Mouse (Mus musculus) bone marrow, adult 2 months (tissue): ENCODE measurements around the gene Aldh2. TPM values are rescaled to one million over a fixed set of nuclear protein-coding genes. Genes with fewer than 3 reads are reported as not detected.
A peak's percentile ranks its signal among the peaks of the same experiment; 100 is the strongest.

Experiments used
- H3K27ac ChIP-seq: fragments of 200-500 bp; 2 replicates; pipeline ENCODE4 v1.5.1; 2012; ENCODE audit warnings: low read depth, mild to moderate bottlenecking, control low read depth, inconsistent platforms, low read length; ENCODE audit not compliant: control insufficient read depth, poor library complexity, insufficient read depth
- H3K4me1 ChIP-seq: fragments of 200-500 bp; 2 replicates; pipeline ENCODE4 v1.6.1; 2011; ENCODE audit warnings: low read length; ENCODE audit not compliant: control insufficient read depth, insufficient read depth
- H3K4me3 ChIP-seq: fragments of 200-500 bp; replicated peaks from 2 replicates; pipeline ENCODE3; 2011; ENCODE audit warnings: mild to moderate bottlenecking, low read depth, low read length, control low read depth; ENCODE audit not compliant: control insufficient read depth
- CTCF ChIP-seq: fragments of 200-500 bp; IDR thresholded peaks from 2 replicates; pipeline ENCODE4 v1.5.1; 2011; ENCODE audit warnings: low read length, control low read depth; ENCODE audit not compliant: control insufficient read depth, insufficient read depth
- POLR2A ChIP-seq: fragments of 200-500 bp; IDR thresholded peaks from 2 replicates; pipeline ENCODE4 v1.6.1; 2011; ENCODE audit warnings: low read depth, mild to moderate bottlenecking, control low read depth, low read length, borderline replicate concordance; ENCODE audit not compliant: control insufficient read depth
- WGBS: fragments of 180-500 bp; shearing (Covaris S2); methylation state at CpG from one replicate; pipeline ENCODE4 v1.1.7; 2018; 5-methylcytosine and 5-hydroxymethylcytosine counted together
- polyA plus RNA-seq: library from polyadenylated mRNA; stranded (reverse); fragments of >200 nt; gene quantifications from 2 replicates; pipeline ENCODE4 v1.2.4, GENCODE M21; 2011; ENCODE audit warnings: low replicate concordance; ENCODE audit not compliant: missing spikeins, insufficient read depth, insufficient read length

The Aldh2 gene
- polyA plus RNA-seq, 1 experiment: 336 TPM

DNA sequence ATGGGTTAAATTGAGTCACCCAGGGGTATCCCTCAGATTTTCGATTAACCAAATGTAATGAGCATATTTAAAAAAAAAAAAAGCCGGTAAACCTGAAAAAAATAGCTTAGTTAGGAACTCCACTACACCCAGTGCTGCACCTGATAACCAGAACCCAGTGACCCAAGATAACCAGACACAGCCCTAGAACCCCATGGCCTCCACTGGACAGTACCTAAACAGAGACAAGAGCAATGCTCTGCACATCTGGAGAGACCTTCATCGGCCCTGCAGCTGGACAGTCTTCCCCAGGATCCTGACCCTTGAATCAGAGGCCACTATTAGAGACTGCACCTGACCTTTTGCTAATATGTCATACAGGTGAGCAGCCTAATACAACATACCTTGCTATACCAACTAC is 46.5 kb downstream of the Aldh2 start:
- Histone ChIP-seq H3K4me3 (no peak overlapping the region), H3K4me1 (no peaks in the 10 kb centered on the region; the same call in 1 of the 2 replicates), H3K27ac (no peak overlapping the region)
- TF ChIP-seq CTCF: no peak
- no peak for TF ChIP-seq POLR2A
- WGBS: 68% methylated on average over 3 of the region's 3 CpGs

DNA sequence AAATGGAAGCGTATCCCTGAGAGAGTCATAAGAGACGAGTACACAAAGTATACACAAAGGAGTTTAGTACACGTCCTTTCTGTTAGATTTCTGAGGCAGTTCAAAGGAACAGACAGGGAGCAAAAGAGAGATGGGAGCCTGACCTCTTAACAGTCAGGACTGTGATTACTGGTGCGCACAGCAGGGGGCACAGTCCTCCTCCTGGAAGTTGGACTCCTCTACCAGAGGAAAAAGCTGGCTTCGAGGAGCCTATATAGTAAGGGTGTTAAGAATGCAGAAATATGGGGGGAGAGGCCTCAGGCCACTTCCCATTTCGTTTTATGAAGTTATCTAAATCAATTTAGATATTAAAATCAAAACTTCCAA is 47.1 kb downstream of the Aldh2 start:
- Histone ChIP-seq H3K27ac (0 out of 2 replicates have a peak overlapping the region, but pooled peaks have one; percentile 96), H3K4me3 (peak overlapping the region; percentile 73), H3K4me1 (no peaks in the 10 kb centered on the region; the same call in 1 of the 2 replicates)
- TF ChIP-seq POLR2A (no peak), CTCF (peak; percentile 71)
- 3% methylated on average over 6 of the region's 6 CpGs for WGBS

DNA sequence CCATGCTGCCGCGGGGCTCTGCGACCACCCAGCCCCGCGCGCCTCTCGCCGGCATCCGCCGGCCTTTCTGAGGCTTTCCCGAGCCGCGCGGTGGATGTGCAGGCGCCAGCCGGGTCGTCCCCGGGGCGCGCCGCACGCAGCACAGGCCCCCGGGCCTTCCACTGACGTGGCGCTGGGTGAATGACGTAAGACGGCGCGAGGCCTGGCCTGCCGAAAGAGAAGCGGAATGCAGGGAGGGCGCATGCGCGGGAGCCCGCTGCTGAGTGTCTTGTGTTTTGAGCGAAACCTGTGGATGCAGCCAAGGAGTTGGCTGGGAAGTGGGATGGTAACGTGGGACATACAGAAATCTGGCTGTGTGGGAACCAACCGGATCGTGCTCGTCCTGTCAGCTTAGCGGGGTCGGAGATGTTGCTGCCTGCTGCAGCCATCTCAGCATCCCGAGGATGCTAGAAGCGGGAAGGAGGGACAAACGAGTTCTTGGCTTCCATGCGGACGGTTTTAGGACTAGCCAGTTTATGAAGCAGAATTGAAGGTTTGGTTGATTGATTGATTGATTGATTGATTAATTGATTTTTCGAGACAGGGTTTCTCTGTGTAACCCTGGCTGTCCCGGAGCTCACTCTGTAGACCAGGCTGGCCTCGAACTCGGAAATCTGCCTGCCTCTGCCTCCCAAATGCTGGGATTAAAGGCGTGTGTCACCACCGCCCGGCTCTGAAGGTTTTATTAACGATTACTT is 47.7 kb downstream of the Aldh2 start, which contains the start of gene Mapkapk5:
Mapkapk5 (minus strand) TSS at position 113 of the 737 bp plus-strand sequence.
- H3K4me1 ChIP-seq: no peaks in the 10 kb centered on the region; the same call in 1 of the 2 replicates
- H3K4me3 ChIP-seq: peak within 1 kb of the TSS; percentile 73
- peak; percentile 51; the same call in 1 of the 2 replicates for TF ChIP-seq POLR2A
- no peak for TF ChIP-seq CTCF
- peak within 1 kb of the TSS; percentile 96 for H3K27ac ChIP-seq
- under 1% methylated on average over 55 of the region's 55 CpGs for WGBS

DNA sequence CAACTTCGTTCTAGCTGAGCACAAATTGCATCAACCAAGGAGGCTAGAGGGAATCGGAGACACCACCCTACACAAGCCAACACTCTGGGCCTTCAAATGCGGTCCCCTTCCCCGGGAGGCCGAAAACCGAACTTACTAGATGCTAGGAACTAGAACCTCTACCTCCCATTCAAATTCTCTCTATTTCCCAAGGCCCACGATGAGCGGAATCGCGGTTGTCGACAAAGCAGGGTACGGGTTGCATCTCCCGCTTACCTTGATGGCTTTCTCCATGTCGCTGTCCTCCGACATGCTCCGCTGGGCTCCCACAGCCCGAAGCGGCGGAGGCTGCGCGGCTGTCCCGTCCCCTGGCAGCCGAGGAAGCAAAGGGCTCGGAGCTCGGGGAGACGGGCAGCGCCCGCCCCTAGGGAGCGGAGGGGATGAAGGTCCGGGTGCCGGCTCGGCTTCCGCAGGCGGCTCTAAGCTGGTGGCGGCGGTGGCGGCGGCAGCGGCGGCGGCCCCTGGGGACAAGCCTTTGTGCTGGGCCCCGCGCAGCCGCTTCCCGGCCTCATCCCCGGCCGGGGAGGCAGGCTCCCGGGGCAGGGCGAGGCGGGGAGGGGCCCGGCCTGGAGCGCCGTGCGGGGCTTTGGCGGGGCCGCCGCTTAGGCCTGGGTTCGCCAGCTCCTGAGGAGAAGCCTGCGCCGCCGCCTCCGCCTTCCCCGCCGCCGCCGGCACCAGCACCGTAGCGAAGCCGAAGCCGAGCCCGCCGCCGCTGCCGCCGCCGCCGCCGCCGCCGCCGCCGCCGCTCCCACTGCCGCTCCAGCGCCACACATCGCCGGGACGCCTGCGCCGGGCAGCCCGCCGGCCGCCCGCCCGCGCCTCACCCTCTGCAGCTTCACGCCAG is 48.5 kb downstream of the Aldh2 start, which contains the start of the genes Adam1a and Gm42878:
Adam1a (minus strand) TSS at position 573 of the 883 bp plus-strand sequence.
Gm42878 (minus strand) TSS at position 573 of the 883 bp plus-strand sequence.
- Histone ChIP-seq H3K4me3 (peak within 1 kb of the TSS; percentile 73), H3K4me1 (no peaks in the 10 kb centered on the region; the same call in 1 of the 2 replicates), H3K27ac (peak within 1 kb of the TSS; percentile 96)
- 2% methylated on average over 91 of the region's 97 CpGs for WGBS
- TF ChIP-seq CTCF: no peak
- TF ChIP-seq POLR2A: no peak

DNA sequence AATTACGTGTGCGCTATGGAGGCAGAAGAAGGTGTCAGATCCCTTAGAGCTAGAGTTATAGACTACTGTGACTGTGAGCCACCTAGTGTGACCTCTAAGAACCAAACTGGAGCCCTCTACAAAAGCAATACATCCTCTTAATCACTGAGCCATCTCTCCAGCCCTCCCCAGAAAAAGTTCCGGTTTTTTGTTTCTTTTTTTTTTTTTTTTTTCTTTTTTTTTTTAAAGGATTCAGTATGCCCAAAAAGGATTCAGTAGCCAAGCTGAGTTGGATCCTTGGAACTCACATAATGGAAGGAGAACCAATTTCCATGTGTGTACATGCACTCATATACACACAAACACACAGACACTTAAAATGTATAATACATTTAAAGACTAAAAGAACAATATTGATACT is 50.3 kb downstream of the Aldh2 start:
- WGBS: 72% methylated on average over 3 of the region's 3 CpGs
- H3K4me3 ChIP-seq: no peak overlapping the region
- H3K27ac ChIP-seq: no peak overlapping the region
- TF ChIP-seq POLR2A (no peak), CTCF (no peak)
- H3K4me1 ChIP-seq: no peaks in the 10 kb centered on the region; the same call in 1 of the 2 replicates

DNA sequence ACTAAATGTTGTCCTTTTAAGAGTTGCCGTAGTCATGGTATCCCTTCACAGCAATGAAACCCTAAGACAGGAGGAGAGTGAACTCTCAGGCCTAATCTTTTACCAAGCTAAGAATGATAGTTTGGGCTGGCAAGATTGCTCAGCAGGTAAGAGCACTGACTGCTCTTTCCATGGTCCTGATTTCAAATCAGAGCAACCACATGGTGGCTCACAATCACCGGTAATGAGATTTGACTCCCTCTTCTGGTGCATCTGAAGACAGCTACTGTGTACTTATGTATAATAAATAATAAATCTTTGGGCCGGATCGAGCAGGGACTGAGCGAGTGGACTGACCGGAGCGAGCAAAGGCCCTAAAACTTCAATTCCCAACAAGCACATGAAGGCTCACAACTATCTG is 52.4 kb downstream of the Aldh2 start:
- WGBS: 76% methylated on average over 7 of the region's 7 CpGs
- Histone ChIP-seq H3K4me3 (no peak overlapping the region), H3K4me1 (no peaks in the 10 kb centered on the region; the same call in 1 of the 2 replicates), H3K27ac (no peak overlapping the region)
- TF ChIP-seq POLR2A (no peak), CTCF (no peak)

DNA sequence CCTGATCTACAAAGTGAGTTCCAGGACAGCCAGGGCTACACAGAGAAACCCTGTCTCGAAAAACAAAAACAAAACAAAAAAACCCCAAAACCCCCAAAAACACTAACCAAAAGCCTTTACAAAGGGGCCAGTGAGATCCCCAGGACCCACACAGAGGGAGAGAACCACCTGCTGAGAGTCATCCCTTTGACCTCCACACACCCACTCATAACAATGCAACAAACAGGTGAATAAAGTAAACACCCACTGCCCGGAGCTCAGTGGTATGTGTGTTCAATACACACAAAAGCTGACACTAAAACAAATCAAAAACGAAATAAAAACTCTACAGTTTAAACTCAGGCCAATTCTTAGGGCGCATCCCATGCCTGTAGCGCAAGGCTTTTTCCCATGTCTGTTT is 53.6 kb downstream of the Aldh2 start:
- Histone ChIP-seq H3K4me1 (no peaks in the 10 kb centered on the region; the same call in 1 of the 2 replicates), H3K27ac (no peak overlapping the region), H3K4me3 (no peak overlapping the region)
- WGBS: 87% methylated on average over 5 of the region's 5 CpGs
- no peak for TF ChIP-seq CTCF
- TF ChIP-seq POLR2A: no peak

DNA sequence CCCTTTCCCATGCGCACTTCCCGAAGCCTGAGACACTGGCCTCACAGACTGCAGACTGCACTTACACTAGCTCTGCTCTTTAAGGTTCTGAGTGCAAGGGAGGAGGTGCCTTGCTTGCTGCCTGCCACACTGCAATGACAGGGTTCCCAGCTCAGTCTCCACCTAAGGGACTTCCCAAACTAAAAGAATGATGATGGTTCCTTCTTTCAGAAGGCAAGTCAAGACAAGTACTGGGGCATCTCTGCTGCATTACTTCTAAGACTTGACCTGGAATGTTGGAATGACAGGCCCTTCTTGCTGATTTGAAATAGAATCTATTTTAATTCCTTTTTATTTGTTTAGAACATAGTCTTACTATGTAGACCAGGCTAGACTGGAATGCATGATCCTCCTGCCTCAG is 56.0 kb downstream of the Aldh2 start:
- Histone ChIP-seq H3K4me3 (no peak overlapping the region), H3K27ac (no peak overlapping the region), H3K4me1 (no peaks in the 10 kb centered on the region)
- TF ChIP-seq CTCF (no peak), POLR2A (no peak)
- 94% methylated on average over 2 of the region's 2 CpGs for WGBS
